Mouse (Mus musculus) ES-Bruce4 (cell line): ENCODE measurements around the gene Cyb5d1. TPM values are rescaled to one million over a fixed set of nuclear protein-coding genes. Genes with fewer than 3 reads are reported as not detected.
A peak's percentile ranks its signal among the peaks of the same experiment; 100 is the strongest.
"Not testable (repeated sequence)": the region's sequence is repeated elsewhere in the genome, so short reads cannot be mapped to it uniquely, and the experiment has no call there.

ENCODE experiments used
- H3K27ac ChIP-seq: 2 replicates; pipeline ENCODE4 v1.5.1; 2012; ENCODE audit warnings: low read length, inconsistent platforms; ENCODE audit not compliant: insufficient read depth
- H3K27me3 ChIP-seq: 2 replicates; pipeline ENCODE4 v1.6.1; 2012; ENCODE audit warnings: mild to moderate bottlenecking, low read length, inconsistent platforms; ENCODE audit not compliant: control insufficient read depth, poor library complexity, insufficient read depth, severe bottlenecking
- H3K36me3 ChIP-seq: 2 replicates; pipeline ENCODE4 v1.6.1; 2012; ENCODE audit warnings: inconsistent platforms, mild to moderate bottlenecking, low read length, moderate library complexity; ENCODE audit not compliant: control insufficient read depth, poor library complexity, insufficient read depth, severe bottlenecking
- H3K4me1 ChIP-seq: one replicate; pipeline ENCODE4 v1.8.1; 2011; ENCODE audit warnings: low read length; ENCODE audit not compliant: control insufficient read depth, insufficient read depth
- H3K4me3 ChIP-seq: 2 replicates; pipeline ENCODE4 v1.5.1; 2011; ENCODE audit warnings: low read depth, mild to moderate bottlenecking, low read length
- H3K9ac ChIP-seq: 2 replicates; pipeline ENCODE4 v1.6.1; 2012; ENCODE audit warnings: low read depth, mild to moderate bottlenecking, inconsistent platforms; ENCODE audit not compliant: poor library complexity, severe bottlenecking
- H3K9me3 ChIP-seq: replicated peaks from 2 replicates; pipeline ENCODE4 v1.6.1; 2012; ENCODE audit warnings: mild to moderate bottlenecking, low read length, inconsistent platforms; ENCODE audit not compliant: control insufficient read depth, poor library complexity, insufficient read depth, severe bottlenecking
- CTCF ChIP-seq: IDR thresholded peaks from one replicate; pipeline ENCODE4 v1.8.1; 2011; ENCODE audit warnings: low read depth, low read length
- EP300 ChIP-seq: IDR thresholded peaks from 2 replicates; pipeline ENCODE4 v1.6.1; 2011; ENCODE audit warnings: low read depth, low read length; ENCODE audit not compliant: insufficient read depth
- POLR2A ChIP-seq: IDR thresholded peaks from one replicate; pipeline ENCODE4 v1.8.1; 2011; ENCODE audit warnings: low read length; ENCODE audit not compliant: insufficient read depth
- polyA plus RNA-seq: library from polyadenylated mRNA; stranded (reverse); fragments of >200 nt; gene quantifications from 2 replicates; pipeline ENCODE4 v1.2.4, GENCODE M21; 2011; ENCODE audit warnings: low read depth; ENCODE audit not compliant: missing spikeins, insufficient read depth, insufficient read length

Cyb5d1 gene
- polyA plus RNA-seq, result 21.1 and 21.5 TPM in 2 replicates

DNA sequence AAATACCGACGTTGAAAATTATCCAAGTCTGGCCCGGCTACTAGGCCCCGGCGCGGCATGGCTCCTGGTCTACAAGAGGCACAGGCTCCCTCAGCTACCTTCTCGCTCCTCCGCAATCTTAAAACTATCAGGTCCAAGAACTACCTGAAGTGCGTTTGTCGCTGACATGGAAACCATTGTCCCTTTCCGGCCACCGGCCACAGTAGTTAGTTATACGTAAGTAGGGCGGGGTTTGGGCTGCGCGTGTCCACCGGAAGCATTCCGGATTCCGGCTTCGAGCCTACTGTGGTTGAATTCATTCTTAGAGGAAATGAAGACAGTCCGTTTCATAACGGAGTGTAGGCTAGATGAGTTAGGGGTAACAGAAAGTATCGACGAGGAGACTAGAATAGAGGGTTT is at the start of gene Cyb5d1, which contains the start of gene Naa38:
Cyb5d1 (minus strand) TSS at position 397 of the 399 bp plus-strand sequence.
Naa38 (plus strand) TSS at position 253 of the 399 bp plus-strand sequence.
- not testable (repeated sequence) for H3K9me3 ChIP-seq, H3K4me1 ChIP-seq, H3K27me3 ChIP-seq, H3K36me3 ChIP-seq
- peak within 1 kb of the TSS; percentile 59 for H3K27ac ChIP-seq
- H3K4me3 ChIP-seq, result peak within 1 kb of the TSS; percentile 96
- H3K9ac ChIP-seq, result peak within 1 kb of the TSS; percentile 65

DNA sequence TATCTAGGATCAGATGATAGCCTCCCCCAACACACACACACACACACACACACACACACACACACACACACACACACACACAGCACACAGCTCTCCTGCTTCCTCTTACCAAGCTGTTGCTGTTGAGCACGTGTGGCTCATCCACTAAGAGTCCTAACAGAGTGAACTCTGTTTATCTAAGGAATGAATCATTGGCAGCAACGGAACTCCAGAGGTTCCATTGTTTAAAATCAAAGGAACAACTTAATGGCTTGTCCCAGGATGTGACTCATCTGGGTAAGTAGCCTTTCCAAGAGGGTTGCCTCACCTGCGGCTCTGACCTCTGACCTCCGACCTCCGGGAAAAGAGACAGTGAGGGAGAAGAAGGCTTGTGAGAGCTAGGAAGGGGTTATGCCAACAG is 47.9 kb upstream of the Cyb5d1 start:
- Histone ChIP-seq H3K4me3 (no peak overlapping the region), H3K9me3 (no peaks in the 10 kb centered on the region)

DNA sequence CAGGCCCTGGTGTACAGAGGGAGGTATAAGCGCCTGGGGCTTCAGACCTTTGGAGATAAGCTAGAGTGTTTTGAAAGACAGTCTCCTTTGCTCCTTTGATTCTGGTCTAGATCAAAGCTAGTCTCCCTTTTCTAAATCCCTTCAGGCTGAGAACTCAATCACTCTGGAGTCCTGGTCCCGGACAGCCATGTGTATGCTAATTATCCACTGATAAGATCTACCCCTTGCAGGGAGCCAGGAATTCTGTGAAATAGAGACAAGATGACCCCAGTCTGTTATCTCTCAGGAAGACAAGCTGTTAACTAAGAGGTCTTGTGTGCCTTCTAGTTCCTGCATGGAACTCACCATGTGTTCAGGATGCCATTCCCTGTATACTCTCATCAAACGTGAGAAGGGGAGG is 41.9 kb upstream of the Cyb5d1 start:
- TF ChIP-seq EP300, result no peak
- no peak for TF ChIP-seq CTCF
- no peak for TF ChIP-seq POLR2A
- no peak overlapping the region for H3K27ac ChIP-seq
- no peak overlapping the region for H3K4me3 ChIP-seq
- no peak overlapping the region for H3K9ac ChIP-seq
- no peaks in the 10 kb centered on the region for H3K27me3 ChIP-seq
- H3K36me3 ChIP-seq, result no peaks in the 10 kb centered on the region
- no peaks in the 10 kb centered on the region for H3K9me3 ChIP-seq
- H3K4me1 ChIP-seq, result peaks cover 3% of the 10 kb centered on the region

More for the DNA sequence above, 47.9 kb upstream of the Cyb5d1 start:
- Histone ChIP-seq H3K36me3 (no peaks in the 10 kb centered on the region), H3K27me3 (no peaks in the 10 kb centered on the region), H3K9ac (no peak overlapping the region), H3K4me1 (no peaks in the 10 kb centered on the region), H3K27ac (no peak overlapping the region)
- TF ChIP-seq CTCF, result no peak
- TF ChIP-seq EP300, result 0 out of 2 replicates have a peak, but pooled peaks have one; percentile 25
- TF ChIP-seq POLR2A, result no peak

DNA sequence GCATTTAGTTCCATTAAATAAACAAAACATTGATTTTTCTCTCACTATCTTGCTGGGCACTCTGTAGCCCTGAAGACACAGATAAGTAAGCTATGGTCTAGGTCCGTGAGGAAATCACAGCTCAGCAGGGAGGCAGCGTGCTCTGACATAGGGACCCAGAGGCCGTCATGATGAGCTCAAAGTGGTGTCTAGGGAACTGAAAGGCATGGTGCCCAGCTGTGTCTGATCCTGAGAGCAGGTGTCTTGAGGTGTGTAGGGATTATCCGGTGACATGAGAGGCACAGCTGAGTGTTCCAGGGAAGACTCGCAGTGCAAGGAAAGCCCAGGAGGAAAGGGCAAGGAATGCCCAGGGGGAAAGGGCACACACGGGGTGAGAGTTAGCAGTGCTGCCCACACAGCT is 37.8 kb upstream of the Cyb5d1 start:
- H3K4me3 ChIP-seq, result no peak overlapping the region
- peaks cover 5% of the 10 kb centered on the region for H3K4me1 ChIP-seq
- no peaks in the 10 kb centered on the region for H3K36me3 ChIP-seq
- H3K27me3 ChIP-seq, result no peaks in the 10 kb centered on the region
- H3K27ac ChIP-seq, result no peak overlapping the region
- H3K9me3 ChIP-seq, result no peaks in the 10 kb centered on the region
- no peak overlapping the region for H3K9ac ChIP-seq
- no peak for TF ChIP-seq CTCF
- TF ChIP-seq EP300, result no peak
- TF ChIP-seq POLR2A, result no peak

DNA sequence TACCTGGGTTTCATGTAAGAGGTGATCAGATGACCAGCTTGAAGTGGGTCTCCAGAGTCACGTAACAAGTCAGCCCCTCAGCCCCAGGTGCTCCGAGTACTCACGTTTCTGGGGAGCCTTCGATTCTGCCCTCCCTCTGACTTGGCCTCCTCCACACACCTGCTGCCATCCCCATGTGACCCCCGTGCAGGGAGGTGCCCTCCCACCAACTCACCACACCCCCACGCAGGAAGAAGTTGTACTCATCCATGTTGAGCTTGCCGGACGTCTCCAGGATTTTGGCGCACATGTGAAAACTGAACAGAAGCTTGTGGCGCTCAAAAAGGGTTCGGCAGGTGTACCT is 37.2 kb upstream of the Cyb5d1 start:
- no peaks in the 10 kb centered on the region for H3K9me3 ChIP-seq
- H3K27me3 ChIP-seq, result no peaks in the 10 kb centered on the region
- no peaks in the 10 kb centered on the region for H3K36me3 ChIP-seq
- H3K9ac ChIP-seq, result no peak overlapping the region
- peaks cover 2% of the 10 kb centered on the region for H3K4me1 ChIP-seq
- no peak overlapping the region for H3K27ac ChIP-seq
- H3K4me3 ChIP-seq, result no peak overlapping the region
- TF ChIP-seq POLR2A, result no peak
- TF ChIP-seq EP300, result no peak
- TF ChIP-seq CTCF, result no peak

DNA sequence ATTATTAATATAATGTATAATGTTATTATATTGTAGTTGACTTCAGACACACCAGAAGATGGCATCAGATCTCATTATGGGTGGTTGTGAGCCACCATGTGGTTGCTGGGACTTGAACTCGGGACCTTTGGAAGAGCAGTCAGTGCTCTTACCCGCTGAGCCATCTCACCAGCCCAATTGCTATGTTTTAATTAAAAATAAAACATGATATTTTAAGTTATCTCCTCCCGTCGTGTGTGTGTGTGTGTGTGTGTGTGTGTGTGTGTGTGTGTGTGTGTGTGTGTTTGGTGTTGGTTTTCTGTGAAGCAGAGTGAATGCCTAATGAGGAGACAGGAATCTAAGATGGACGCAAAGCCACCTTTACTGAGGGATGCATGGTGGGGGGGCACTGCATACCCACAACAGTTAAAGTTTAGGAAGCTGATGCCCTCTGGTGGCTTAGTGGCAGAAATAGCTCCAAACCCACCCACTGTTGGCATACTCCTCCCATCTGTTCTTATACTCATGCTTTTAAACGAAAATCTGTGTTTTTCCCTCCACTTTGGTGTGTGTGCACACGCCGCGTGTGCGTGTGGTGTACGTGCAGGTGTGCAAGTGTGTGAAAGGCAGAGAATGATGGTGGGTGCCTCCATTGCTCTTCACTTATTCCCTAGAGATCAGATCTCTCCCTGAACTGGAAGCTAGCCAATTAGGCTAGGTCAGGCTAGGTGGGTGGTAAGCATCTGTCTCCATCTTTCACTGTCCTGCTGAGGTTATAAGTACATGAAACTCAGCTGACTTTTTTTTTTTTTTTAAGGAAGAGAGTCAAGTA is 36.6 kb upstream of the Cyb5d1 start:
- Histone ChIP-seq H3K36me3 (no peaks in the 10 kb centered on the region), H3K27me3 (no peaks in the 10 kb centered on the region), H3K27ac (no peak overlapping the region), H3K4me1 (peaks cover 1% of the 10 kb centered on the region), H3K9me3 (no peaks in the 10 kb centered on the region), H3K9ac (no peak overlapping the region), H3K4me3 (no peak overlapping the region)
- no peak for TF ChIP-seq EP300
- TF ChIP-seq CTCF, result peak; percentile 62
- TF ChIP-seq POLR2A, result no peak
